Mouse (Mus musculus): Measurements from ENCODE around the gene Pdzd2.

DNA sequence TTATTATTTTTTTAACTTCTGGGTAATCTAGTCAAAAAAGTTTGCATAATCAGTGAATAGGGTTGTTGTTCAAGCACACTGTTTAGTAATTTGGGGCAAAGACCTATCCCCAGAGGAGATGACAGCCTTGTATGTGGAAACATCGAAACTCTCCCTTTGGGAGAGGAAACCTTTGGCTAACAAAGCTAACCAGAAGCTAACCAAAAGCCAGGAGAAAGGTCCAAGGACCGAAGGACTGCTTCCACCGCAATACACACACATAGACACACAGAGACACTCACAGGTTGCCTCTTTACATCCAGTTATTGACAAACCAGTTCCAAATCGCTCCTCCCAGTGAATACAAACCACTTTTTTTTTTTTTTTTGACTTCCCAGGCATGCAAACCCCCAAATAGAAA is 191.0 kb downstream of the Pdzd2 start:
- TF ChIP-seq CTCF (IDR thresholded peaks at IDR 0.05; ENCODE audit: control insufficient read depth, insufficient read depth, insufficient replicate concordance, low read depth, low read length) (no peak), POLR2A (IDR thresholded peaks at IDR 0.05; ENCODE audit: control insufficient read depth, low read depth, low read length) (no peak)

All from testis, adult 2 months (tissue).